Mouse (Mus musculus) MEL (cell line): ENCODE data around the gene Tia1. TPM values are rescaled to one million over a fixed set of nuclear protein-coding genes. Genes with fewer than 3 reads are reported as not detected.
A peak's percentile ranks its signal among the peaks of the same experiment; 100 is the strongest.

Experiments
- DNase-seq: peaks from one replicate; pipeline ENCODE4 v3.0.0; 2011; ENCODE audit warnings: low read depth, low spot score
- H3K27ac ChIP-seq: 2 replicates; pipeline ENCODE4 v1.5.1; 2012; ENCODE audit warnings: low read depth, mild to moderate bottlenecking, control low read depth, low read length, moderate library complexity; ENCODE audit not compliant: control insufficient read depth
- H3K27me3 ChIP-seq, 2 experiments: fragments of 150-350 bp in 1 of 2; sonication (generic) in 1 of 2; 2 replicates each; pipeline ENCODE4 v1.6.1; 2012; ENCODE audit warnings: low read length in 2 of 2, mild to moderate bottlenecking in 2 of 2, improper control_type of control experiment in 1 of 2, moderate library complexity in 1 of 2; ENCODE audit not compliant: insufficient read depth in 2 of 2, control insufficient read depth in 1 of 2
- H3K36me3 ChIP-seq, 2 experiments: 2 replicates each; pipeline ENCODE4 v1.6.1; 2012 to 2014; ENCODE audit warnings: low read length in 2 of 2, improper control_type of control experiment in 1 of 2, inconsistent platforms in 1 of 2, mild to moderate bottlenecking in 1 of 2; ENCODE audit not compliant: insufficient read depth in 2 of 2, control insufficient read depth in 1 of 2
- H3K4me1 ChIP-seq, 2 experiments: fragments of 150-350 bp in 1 of 2; sonication (generic) in 1 of 2; 2 replicates each; pipeline ENCODE4 v1.6.1; 2012; ENCODE audit warnings: low read length in 2 of 2, improper control_type of control experiment in 1 of 2, mild to moderate bottlenecking in 1 of 2; ENCODE audit not compliant: insufficient read depth in 2 of 2, control insufficient read depth in 1 of 2
- H3K4me3 ChIP-seq, 2 experiments: fragments of 150-350 bp in 1 of 2; sonication (generic) in 1 of 2; 2 replicates each; pipeline ENCODE4 v1.5.1; 2012; ENCODE audit warnings: low read depth in 2 of 2, low read length in 2 of 2, mild to moderate bottlenecking in 2 of 2, moderate library complexity in 2 of 2, control low read depth in 1 of 2, improper control_type of control experiment in 1 of 2; ENCODE audit not compliant: control insufficient read depth in 1 of 2, insufficient read depth in 1 of 2
- H3K79me2 ChIP-seq: 2 replicates; pipeline ENCODE4 v1.6.1; 2012; ENCODE audit warnings: mild to moderate bottlenecking, low read length, moderate library complexity; ENCODE audit not compliant: control insufficient read depth, poor library complexity, insufficient read depth
- H3K9ac ChIP-seq: 2 replicates; pipeline ENCODE4 v1.6.1; 2012; ENCODE audit warnings: low read depth, mild to moderate bottlenecking, control low read depth, low read length, moderate library complexity; ENCODE audit not compliant: control insufficient read depth, poor library complexity, severe bottlenecking
- H3K9me3 ChIP-seq: fragments of 150-350 bp; sonication (generic); replicated peaks from 2 replicates; pipeline ENCODE4 v1.6.1; 2012; ENCODE audit warnings: mild to moderate bottlenecking, low read length, improper control_type of control experiment, moderate library complexity; ENCODE audit not compliant: insufficient read depth
- BHLHE40 ChIP-seq: IDR thresholded peaks from 2 replicates; pipeline ENCODE4 v1.6.1; 2012; ENCODE audit warnings: low read depth, mild to moderate bottlenecking, inconsistent platforms, low read length, improper control_type of control experiment, borderline replicate concordance
- CTCF ChIP-seq, 3 experiments: IDR thresholded peaks in 2 of 3; conservative IDR thresholded peaks in 1 of 3; 2 replicates each; pipeline ENCODE4 v1.5.1; 2011 to 2012; ENCODE audit warnings: low read length in 3 of 3, low read depth in 2 of 3, mild to moderate bottlenecking in 2 of 3, improper control_type of control experiment in 1 of 3, inconsistent platforms in 1 of 3, mixed read lengths in 1 of 3, moderate library complexity in 1 of 3; ENCODE audit not compliant: control insufficient read depth in 1 of 3, insufficient read depth in 1 of 3, poor library complexity in 1 of 3, severe bottlenecking in 1 of 3
- E2F4 ChIP-seq: IDR thresholded peaks from 2 replicates; pipeline ENCODE4 v1.6.1; 2011; ENCODE audit warnings: low read depth, low read length, improper control_type of control experiment, borderline replicate concordance
- GABPA ChIP-seq: IDR thresholded peaks from 2 replicates; pipeline ENCODE4 v1.6.1; 2012; ENCODE audit warnings: low read depth, mild to moderate bottlenecking, inconsistent platforms, low read length, improper control_type of control experiment, moderate library complexity
- HCFC1 ChIP-seq: IDR thresholded peaks from 2 replicates; pipeline ENCODE4 v1.6.1; 2012; ENCODE audit warnings: low read depth, mild to moderate bottlenecking, inconsistent platforms, low read length, improper control_type of control experiment, moderate library complexity
- JUND ChIP-seq: IDR thresholded peaks from 2 replicates; pipeline ENCODE4 v1.6.1; 2011; ENCODE audit warnings: low read depth, mild to moderate bottlenecking, improper control_type of control experiment, low read length
- MAFK ChIP-seq: IDR thresholded peaks from 2 replicates; pipeline ENCODE4 v1.6.1; 2011; ENCODE audit warnings: low read depth, mild to moderate bottlenecking, low read length, improper control_type of control experiment, borderline replicate concordance
- MAX ChIP-seq: IDR thresholded peaks from 2 replicates; pipeline ENCODE4 v1.6.1; 2011; ENCODE audit warnings: low read length, improper control_type of control experiment
- MAZ ChIP-seq: IDR thresholded peaks from 2 replicates; pipeline ENCODE4 v1.6.1; 2012; ENCODE audit warnings: low read depth, mild to moderate bottlenecking, inconsistent platforms, low read length, improper control_type of control experiment
- MXI1 ChIP-seq: IDR thresholded peaks from 2 replicates; pipeline ENCODE4 v1.6.1; 2011; ENCODE audit warnings: mild to moderate bottlenecking, low read depth, low read length, improper control_type of control experiment
- MYC ChIP-seq: IDR thresholded peaks from 2 replicates; pipeline ENCODE4 v1.6.1; 2011; ENCODE audit warnings: low read depth, mild to moderate bottlenecking, low read length, improper control_type of control experiment, moderate library complexity
- POLR2A ChIP-seq, 2 experiments: IDR thresholded peaks; 2 replicates each; pipeline ENCODE4 v1.6.1; 2011 to 2012; ENCODE audit warnings: low read length in 2 of 2, mild to moderate bottlenecking in 2 of 2, control low read depth in 1 of 2, improper control_type of control experiment in 1 of 2, low read depth in 1 of 2, moderate library complexity in 1 of 2; ENCODE audit not compliant: control insufficient read depth in 1 of 2, insufficient read depth in 1 of 2, poor library complexity in 1 of 2
- RAD21 ChIP-seq: IDR thresholded peaks from 2 replicates; pipeline ENCODE4 v1.6.1; 2011; ENCODE audit warnings: mild to moderate bottlenecking, low read depth, low read length, improper control_type of control experiment
- RCOR1 ChIP-seq: IDR thresholded peaks from 2 replicates; pipeline ENCODE4 v1.6.1; 2012; ENCODE audit warnings: low read depth, mild to moderate bottlenecking, inconsistent platforms, low read length, improper control_type of control experiment
- SIN3A ChIP-seq: IDR thresholded peaks from 2 replicates; pipeline ENCODE4 v1.6.1; 2012; ENCODE audit warnings: low read length, improper control_type of control experiment, inconsistent platforms
- SMC3 ChIP-seq: IDR thresholded peaks from 2 replicates; pipeline ENCODE4 v1.6.1; 2011; ENCODE audit warnings: low read depth, low read length, improper control_type of control experiment
- TBP ChIP-seq: IDR thresholded peaks from 2 replicates; pipeline ENCODE4 v1.8.0; 2011; ENCODE audit warnings: low read depth, low read length, improper control_type of control experiment
- TCF12 ChIP-seq: IDR thresholded peaks from 2 replicates; pipeline ENCODE4 v1.6.1; 2014; ENCODE audit warnings: low read depth, mild to moderate bottlenecking, inconsistent platforms, low read length, improper control_type of control experiment, moderate library complexity
- UBTF ChIP-seq: IDR thresholded peaks from 2 replicates; pipeline ENCODE4 v1.6.1; 2012; ENCODE audit warnings: low read depth, mild to moderate bottlenecking, inconsistent platforms, low read length, improper control_type of control experiment, moderate library complexity, borderline replicate concordance; ENCODE audit not compliant: insufficient read depth
- USF1 ChIP-seq: IDR thresholded peaks from 2 replicates; pipeline ENCODE4 v1.6.1; 2014; ENCODE audit warnings: low read depth, mild to moderate bottlenecking, inconsistent platforms, low read length, improper control_type of control experiment, moderate library complexity
- USF2 ChIP-seq, 2 experiments: IDR thresholded peaks; 2 replicates each; pipeline ENCODE4 v1.6.1; 2011 to 2012; ENCODE audit warnings: improper control_type of control experiment in 2 of 2, low read length in 2 of 2, borderline replicate concordance in 1 of 2, inconsistent platforms in 1 of 2, low read depth in 1 of 2, mild to moderate bottlenecking in 1 of 2; ENCODE audit not compliant: insufficient read depth in 1 of 2
- ZC3H11A ChIP-seq: IDR thresholded peaks from 2 replicates; pipeline ENCODE4 v1.6.1; 2012; ENCODE audit warnings: low read depth, mild to moderate bottlenecking, inconsistent platforms, low read length, improper control_type of control experiment
- ZMIZ1 ChIP-seq: IDR thresholded peaks from 2 replicates; pipeline ENCODE4 v1.6.1; 2012; ENCODE audit warnings: low read depth, mild to moderate bottlenecking, inconsistent platforms, low read length, improper control_type of control experiment, moderate library complexity
- ZNF384 ChIP-seq: IDR thresholded peaks from 2 replicates; pipeline ENCODE4 v1.6.1; 2012; ENCODE audit warnings: low read depth, mild to moderate bottlenecking, inconsistent platforms, low read length, improper control_type of control experiment
- polyA plus RNA-seq, 2 experiments: library from polyadenylated mRNA; stranded (reverse) in 1 of 2; unstranded in 1 of 2; fragments of >175 nt in 1 of 2; fragments of >200 nt in 1 of 2; gene quantifications; 2 replicates each; pipeline versions ENCODE4 v1.2.1 to v1.2.4; 2012; ENCODE audit warnings: low replicate concordance in 2 of 2, low read depth in 1 of 2; ENCODE audit not compliant: insufficient read length in 2 of 2, insufficient read depth in 1 of 2, missing spikeins in 1 of 2
- total RNA-seq: library from RNA; depleted of rRNA; stranded (reverse); fragments of 300-350 nt; gene quantifications from 2 replicates; pipeline ENCODE4 v1.2.3, GENCODE M21; 2012

The Tia1 gene
- total and polyA plus RNA-seq, 3 experiments: 21.5 to 25.3 TPM; not detected in 1

- no peaks in the 10 kb centered on the region for H3K9me3 ChIP-seq
- peaks cover 0 to 16% of the 10 kb centered on the region in 2 experiments; a peak in 3 of 4 replicates for H3K4me1 ChIP-seq
- H3K79me2 ChIP-seq: peaks cover 20% of the 10 kb centered on the region
- peak; percentile 92 for DNase-seq
- peak overlapping the region; percentile 65 for H3K9ac ChIP-seq
- H3K4me3 ChIP-seq: peak overlapping the region; percentile 67 to 82
- peaks cover 0 to 16% of the 10 kb centered on the region in 2 experiments; a peak in 2 of 4 replicates for H3K36me3 ChIP-seq
- H3K27me3 ChIP-seq: no peaks in the 10 kb centered on the region
- H3K27ac ChIP-seq: peak overlapping the region; percentile 11; the same call in 1 of the 2 replicates
- TF ChIP-seq JUND (0 out of 2 replicates have a peak, but pooled peaks have one; percentile 8), TBP (peak; percentile 48; the same call in 1 of the 2 replicates), HCFC1 (peak; percentile 23; the same call in 1 of the 2 replicates), BHLHE40 (peak; percentile 70), MYC (0 out of 2 replicates have a peak, but pooled peaks have one; percentile 65), MAX (peak; percentile 77), ZC3H11A (peak; percentile 83), SMC3 (peak; percentile 83), ZNF384 (peak; percentile 57; the same call in 1 of the 2 replicates), UBTF (0 out of 2 replicates have a peak, but pooled peaks have one; percentile 36), USF1 (peak; percentile 81), ZMIZ1 (no peak), POLR2A (IDR thresholded peaks at IDR 0.05; ENCODE audit: control insufficient read depth in 1 of 2, insufficient read depth in 1 of 2, low read depth in 1 of 2, low read length in 2 of 2, poor library complexity in 1 of 2) (0 out of 4 replicates have a peak, but pooled peaks of 1 of the 2 experiments have one; percentile 21), RCOR1 (no peak), TCF12 (no peak), MAFK (no peak), E2F4 (no peak), USF2 (IDR thresholded peaks at IDR 0.05; ENCODE audit: borderline replicate concordance in 1 of 2, insufficient read depth in 1 of 2, low read depth in 1 of 2, low read length in 2 of 2) (no peak; a peak in 1 of 4 replicates), CTCF (IDR thresholded peaks at IDR 0.05 in 2 of 3, conservative IDR thresholded peaks at IDR 0.05 in 1 of 3; ENCODE audit: control insufficient read depth in 1 of 3, insufficient read depth in 1 of 3, low read depth in 2 of 3, low read length in 3 of 3, poor library complexity in 1 of 3, severe bottlenecking in 1 of 3) (peak; percentile 72 to 96 (median 78)), GABPA (no peak), MAZ (no peak), RAD21 (peak; percentile 96), SIN3A (peak; percentile 80), MXI1 (peak; percentile 83)
Measured at GRCm38 (mm10) chr6:86400972-86401371, 3.0 kb upstream of the Tia1 start.
